Mouse (Mus musculus): ENCODE measurements around the gene 1700042G07Rik.

1700042G07Rik gene

GRCm38 (mm10) chr4:116173072-116173471 lies at the start of gene 1700042G07Rik, which contains the start of gene Gm49337:
TSS of gene 1700042G07Rik (plus strand) at chr4:116173372.
TSS of gene Gm49337 (plus strand) at chr4:116173384.
- no peak for TF ChIP-seq GATA4 (IDR thresholded peaks at IDR 0.05; ENCODE audit: insufficient replicate concordance, low read length)

GRCm38 (mm10) chr4:116123602-116124519 lies 49.3 kb upstream of the 1700042G07Rik start, which contains the start of the genes Rad54l and Pomgnt1:
TSS of gene Rad54l (minus strand) at chr4:116123690.
TSS of gene Pomgnt1 (plus strand) at chr4:116123840.
- TF ChIP-seq GATA4 (IDR thresholded peaks at IDR 0.05; ENCODE audit: insufficient replicate concordance, low read length), result no peak

DNA sequence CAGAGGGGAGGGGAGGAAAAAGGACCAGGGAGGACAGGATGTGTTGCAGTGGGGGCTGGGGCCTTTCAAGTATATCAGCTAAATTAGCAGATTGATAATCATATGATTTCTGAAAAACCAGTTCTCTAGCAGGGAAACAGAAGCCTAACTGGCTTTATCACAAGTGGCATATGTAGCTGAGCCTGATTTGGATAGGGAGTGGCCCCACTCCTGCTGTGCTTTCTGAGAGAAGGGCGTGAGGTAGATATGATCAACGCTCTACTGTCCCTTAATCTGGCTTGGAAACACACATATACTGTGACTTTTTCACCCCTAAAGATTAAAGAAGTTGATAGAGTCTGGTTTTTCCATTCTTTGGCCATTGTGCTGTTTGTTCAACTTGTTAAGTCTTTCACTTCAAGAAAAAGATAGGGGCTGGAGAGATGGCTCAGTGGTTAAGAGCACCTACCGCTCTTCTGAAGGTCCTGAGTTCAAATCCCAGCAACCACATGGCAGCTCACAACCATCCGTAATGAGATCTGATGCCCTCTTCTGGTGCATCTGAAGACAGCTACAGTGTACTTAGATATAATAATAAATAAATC lies 47.3 kb upstream of the 1700042G07Rik start:
- TF ChIP-seq GATA4 (IDR thresholded peaks at IDR 0.05; ENCODE audit: insufficient replicate concordance, low read length), result no peak

- no peak for TF ChIP-seq GATA4 (IDR thresholded peaks at IDR 0.05; ENCODE audit: insufficient replicate concordance, low read length)
Observed at GRCm38 (mm10) chr4:116127956-116128355, 45.2 kb upstream of the 1700042G07Rik start.

DNA sequence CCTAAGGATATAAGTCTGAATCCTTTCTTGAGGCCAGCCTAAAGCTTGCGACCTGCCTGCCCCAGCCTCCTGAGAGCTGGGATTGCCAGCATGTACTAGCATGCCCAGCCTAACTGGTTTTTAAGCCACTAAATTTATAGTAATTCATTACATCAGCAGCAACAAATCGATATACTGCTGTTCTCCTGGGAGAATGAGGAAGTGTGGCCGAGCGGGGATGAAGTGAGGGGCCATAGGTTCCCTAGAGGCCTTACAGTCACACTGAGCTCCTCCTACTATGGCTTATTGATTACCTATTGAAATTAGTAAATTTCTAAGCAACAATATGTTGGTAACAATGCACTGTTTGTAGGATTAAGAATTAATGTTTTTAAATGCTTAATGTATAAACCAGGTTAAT lies 40.0 kb upstream of the 1700042G07Rik start:
- TF ChIP-seq GATA4 (IDR thresholded peaks at IDR 0.05; ENCODE audit: insufficient replicate concordance, low read length), result no peak

DNA sequence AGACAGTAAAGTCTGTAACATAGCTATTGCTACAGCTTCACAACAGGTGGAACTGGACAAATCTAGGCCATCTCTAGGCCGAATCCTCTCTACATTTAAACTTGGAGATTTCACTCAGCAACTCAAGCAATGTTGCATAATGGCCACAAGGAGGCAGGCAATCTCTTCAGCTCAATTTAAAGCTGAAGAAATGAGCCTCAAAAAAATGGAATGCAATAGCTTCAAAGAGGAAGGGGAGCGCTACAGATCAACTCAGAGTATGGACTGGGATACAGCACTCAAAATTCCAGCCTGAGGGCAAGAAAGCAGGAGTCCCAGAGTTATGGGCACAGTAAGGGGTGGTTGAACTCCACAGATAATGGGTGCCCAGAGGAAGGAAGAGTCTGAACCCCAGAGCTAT lies 38.2 kb upstream of the 1700042G07Rik start:
- no peak for TF ChIP-seq GATA4 (IDR thresholded peaks at IDR 0.05; ENCODE audit: insufficient replicate concordance, low read length)

DNA sequence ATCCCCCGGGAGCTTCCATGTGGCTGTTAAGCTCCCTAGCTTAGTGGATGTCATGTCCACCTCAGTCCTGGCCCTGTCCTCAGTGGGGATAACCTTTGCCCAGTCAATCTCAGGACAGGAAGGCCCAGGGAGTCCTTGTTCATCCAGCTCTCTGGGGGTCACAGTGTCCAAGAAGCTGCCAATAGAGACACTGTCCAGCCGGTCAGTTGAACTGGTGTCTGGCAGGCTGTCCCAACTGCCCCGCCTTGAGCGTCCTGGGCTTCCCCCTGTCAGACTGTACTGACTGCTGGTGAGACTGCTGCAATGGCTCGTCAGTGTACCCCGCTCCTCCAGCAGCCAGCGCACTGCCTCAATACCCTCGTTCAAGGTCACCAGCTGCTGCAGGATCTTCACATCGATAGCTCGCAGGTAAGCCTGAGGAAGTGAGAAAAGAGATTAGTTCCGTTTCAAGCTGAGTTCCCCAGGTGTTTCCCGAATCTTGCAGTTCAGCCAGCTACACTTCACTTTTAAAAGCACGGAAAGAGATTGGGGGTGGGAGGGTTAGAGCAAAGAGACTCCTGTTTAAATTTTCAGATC lies 35.7 kb upstream of the 1700042G07Rik start:
- no peak for TF ChIP-seq GATA4 (IDR thresholded peaks at IDR 0.05; ENCODE audit: insufficient replicate concordance, low read length)

DNA sequence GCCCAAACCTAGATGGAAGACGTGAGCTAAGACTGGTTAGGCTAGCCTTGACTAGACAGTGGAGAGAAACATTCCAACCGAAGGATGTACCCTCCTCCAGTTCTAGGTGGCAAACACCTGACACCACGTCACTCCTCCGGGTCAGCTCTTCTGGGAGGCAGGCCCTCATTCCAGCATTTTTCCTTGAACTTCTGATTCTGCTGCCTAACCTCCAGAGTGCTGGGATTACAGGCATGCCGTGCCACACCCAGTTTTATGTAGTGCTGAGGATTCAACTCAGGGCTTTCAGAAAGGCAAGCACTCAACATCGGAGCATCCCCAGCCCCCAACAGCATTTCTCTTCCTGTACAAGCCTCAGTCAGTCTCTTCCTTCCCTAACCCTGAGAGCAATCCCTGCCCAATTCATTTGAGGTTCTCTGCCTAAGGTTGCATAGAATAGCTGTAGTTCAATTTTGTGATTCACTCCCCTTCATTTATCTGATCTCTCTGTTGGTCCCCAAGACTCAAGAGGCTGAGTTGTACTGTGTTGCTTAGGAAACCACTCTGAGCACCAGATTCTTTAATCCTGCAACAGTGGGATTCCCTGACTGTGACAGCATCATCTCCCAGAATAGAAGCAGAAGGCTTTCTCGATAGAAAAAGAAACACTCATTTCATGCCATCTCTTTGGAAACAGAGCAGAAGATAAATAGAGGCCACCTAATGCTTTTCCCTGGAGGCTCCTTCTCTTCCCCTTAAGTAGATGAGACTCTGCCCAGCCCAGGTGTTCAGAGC lies 32.2 kb upstream of the 1700042G07Rik start:
- TF ChIP-seq GATA4 (IDR thresholded peaks at IDR 0.05; ENCODE audit: insufficient replicate concordance, low read length), result no peak

DNA sequence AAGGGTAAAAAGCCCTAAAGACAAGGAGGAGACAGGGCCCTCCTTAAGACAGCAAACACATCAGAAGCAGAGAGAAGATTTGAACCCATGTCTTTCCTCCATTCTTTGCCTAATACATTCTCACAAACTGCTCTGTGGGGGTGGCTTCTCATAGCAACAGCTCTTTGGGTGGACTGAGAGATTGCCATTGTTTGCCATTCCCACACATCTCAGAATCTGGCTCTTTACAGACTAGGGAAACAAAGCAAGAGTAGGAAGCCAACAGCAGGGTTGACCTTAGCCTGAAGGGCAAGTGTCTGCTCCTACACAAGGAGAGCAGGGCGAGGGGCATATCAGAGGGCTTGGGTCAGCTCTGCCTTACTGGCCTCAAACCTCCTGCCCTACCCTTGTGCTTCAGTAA lies 31.4 kb upstream of the 1700042G07Rik start:
- TF ChIP-seq GATA4 (IDR thresholded peaks at IDR 0.05; ENCODE audit: insufficient replicate concordance, low read length), result no peak

- no peak for TF ChIP-seq GATA4 (IDR thresholded peaks at IDR 0.05; ENCODE audit: insufficient replicate concordance, low read length)
Observed at GRCm38 (mm10) chr4:116142269-116142668, 30.9 kb upstream of the 1700042G07Rik start.

- no peak for TF ChIP-seq GATA4 (IDR thresholded peaks at IDR 0.05; ENCODE audit: insufficient replicate concordance, low read length)
Observed at GRCm38 (mm10) chr4:116143317-116143811, 29.8 kb upstream of the 1700042G07Rik start.

GRCm38 (mm10) chr4:116143891-116144717 lies 29.1 kb upstream of the 1700042G07Rik start:
- TF ChIP-seq GATA4 (IDR thresholded peaks at IDR 0.05; ENCODE audit: insufficient replicate concordance, low read length), result no peak

DNA sequence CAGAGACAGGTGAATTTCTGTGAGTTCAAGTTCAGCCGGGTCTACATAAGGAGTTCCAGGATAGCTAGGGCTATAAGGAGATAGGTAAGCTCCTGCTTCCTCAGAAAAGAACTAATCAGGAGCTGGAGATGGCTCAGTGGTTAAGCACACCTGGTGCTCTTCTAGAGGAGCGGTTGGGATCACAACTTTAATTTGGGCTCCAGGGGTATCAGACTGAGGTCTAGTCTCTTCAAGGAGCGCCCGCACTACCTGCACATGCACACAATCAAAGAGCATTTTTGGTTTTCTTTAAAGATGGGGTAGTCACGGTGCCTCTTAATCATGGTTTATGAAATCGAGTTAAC lies 23.4 kb upstream of the 1700042G07Rik start:
- no peak for TF ChIP-seq GATA4 (IDR thresholded peaks at IDR 0.05; ENCODE audit: insufficient replicate concordance, low read length)

Measured in liver, adult (tissue).